Mouse (Mus musculus): Measurements from ENCODE around the gene Elf4.
"Not testable (repeated sequence)": the region's sequence is repeated elsewhere in the genome, so short reads cannot be mapped to it uniquely, and the experiment has no call there.

Elf4 gene

GRCm38 (mm10) chrX:48436082-48436481 is 26.9 kb downstream of the Elf4 start:
- not testable (repeated sequence) for DNase-seq (ENCODE audit: low spot score)

- no peak for DNase-seq (ENCODE audit: low spot score)
These were observed 27.4 kb downstream of the Elf4 start for GRCm38 (mm10) chrX:48435477-48435900.

- DNase-seq (ENCODE audit: low spot score) = no peak
These were observed 28.7 kb downstream of the Elf4 start for GRCm38 (mm10) chrX:48434251-48434650.

- no peak for DNase-seq (ENCODE audit: low spot score)
These were observed 29.4 kb downstream of the Elf4 start for GRCm38 (mm10) chrX:48433527-48433899.

- no peak for DNase-seq (ENCODE audit: low spot score)
These were observed 30.1 kb downstream of the Elf4 start for GRCm38 (mm10) chrX:48432599-48433526.

GRCm38 (mm10) chrX:48429538-48429937 is 33.4 kb downstream of the Elf4 start:
- peak; percentile 18 for DNase-seq (ENCODE audit: low spot score)

- DNase-seq (ENCODE audit: low spot score) = no peak
These were observed 33.8 kb downstream of the Elf4 start for GRCm38 (mm10) chrX:48429100-48429499.

- DNase-seq (ENCODE audit: low spot score) = no peak
These were observed 34.3 kb downstream of the Elf4 start for GRCm38 (mm10) chrX:48428642-48429041.

GRCm38 (mm10) chrX:48428241-48428640 is 34.7 kb downstream of the Elf4 start:
- no peak for DNase-seq (ENCODE audit: low spot score)

- DNase-seq (ENCODE audit: low spot score) = no peak
These were observed 37.7 kb downstream of the Elf4 start for GRCm38 (mm10) chrX:48425280-48425679.

- DNase-seq (ENCODE audit: low spot score) = no peak
These were observed 38.3 kb downstream of the Elf4 start for GRCm38 (mm10) chrX:48424583-48424982.

GRCm38 (mm10) chrX:48423671-48424070 is 39.3 kb downstream of the Elf4 start:
- no peak for DNase-seq (ENCODE audit: low spot score)

GRCm38 (mm10) chrX:48422986-48423385 is 39.9 kb downstream of the Elf4 start:
- DNase-seq (ENCODE audit: low spot score) = peak; percentile 85

- DNase-seq (ENCODE audit: low spot score) = no peak
These were observed 44.5 kb downstream of the Elf4 start for GRCm38 (mm10) chrX:48418417-48418816.

GRCm38 (mm10) chrX:48414291-48414690 is 48.6 kb downstream of the Elf4 start:
- no peak for DNase-seq (ENCODE audit: low spot score)

GRCm38 (mm10) chrX:48412629-48413028 is 50.3 kb downstream of the Elf4 start:
- no peak for DNase-seq (ENCODE audit: low spot score)

GRCm38 (mm10) chrX:48410388-48410776 is 52.5 kb downstream of the Elf4 start:
- DNase-seq (ENCODE audit: low spot score) = no peak

GRCm38 (mm10) chrX:48409611-48410387 is 53.1 kb downstream of the Elf4 start:
- peak; percentile 83 for DNase-seq (ENCODE audit: low spot score)

GRCm38 (mm10) chrX:48405141-48405540 is 57.8 kb downstream of the Elf4 start:
- DNase-seq (ENCODE audit: low spot score) = peak; percentile 27

GRCm38 (mm10) chrX:48399994-48400393 is 62.9 kb downstream of the Elf4 start:
- DNase-seq (ENCODE audit: low spot score) = no peak

GRCm38 (mm10) chrX:48389380-48389779 is 73.6 kb downstream of the Elf4 start:
- no peak for DNase-seq (ENCODE audit: low spot score)

- peak; percentile 3 for DNase-seq (ENCODE audit: low spot score)
These were observed 77.0 kb downstream of the Elf4 start for GRCm38 (mm10) chrX:48385927-48386326.

- peak; percentile 35 for DNase-seq (ENCODE audit: low spot score)
These were observed 79.3 kb downstream of the Elf4 start for GRCm38 (mm10) chrX:48383643-48384042.
